Mouse (Mus musculus) heart, embryonic 10.5 days (tissue): ENCODE results near the gene Ephb1. TPM values are rescaled to one million over a fixed set of nuclear protein-coding genes. Genes with fewer than 3 reads are reported as not detected.

ENCODE experiments used
- DNase-seq: peaks from one replicate; pipeline ENCODE4 v3.0.0-alpha.2; 2017; ENCODE audit warnings: low spot score
- H3K27ac ChIP-seq: fragments of 300-500 bp; sonication (generic); 2 replicates; pipeline ENCODE4 v1.5.1; 2016; ENCODE audit warnings: mild to moderate bottlenecking
- H3K27me3 ChIP-seq: fragments of 300-500 bp; sonication (generic); 2 replicates; pipeline ENCODE4 v1.6.1; 2016; ENCODE audit warnings: mild to moderate bottlenecking; ENCODE audit not compliant: poor library complexity, insufficient read depth, severe bottlenecking
- H3K36me3 ChIP-seq: fragments of 300-500 bp; sonication (generic); 2 replicates; pipeline ENCODE4 v1.6.1; 2016; ENCODE audit warnings: mild to moderate bottlenecking, moderate library complexity
- H3K4me1 ChIP-seq: fragments of 300-500 bp; sonication (generic); 2 replicates; pipeline ENCODE4 v1.6.1; 2016; ENCODE audit warnings: mild to moderate bottlenecking
- H3K4me3 ChIP-seq: fragments of 300-500 bp; sonication (generic); 2 replicates; pipeline ENCODE4 v1.5.1; 2016; ENCODE audit warnings: mild to moderate bottlenecking, moderate library complexity
- H3K9me3 ChIP-seq: fragments of 300-500 bp; sonication (generic); 2 replicates; pipeline ENCODE4 v1.6.1; 2016; ENCODE audit warnings: mild to moderate bottlenecking, moderate library complexity
- WGBS: fragments of 180-500 bp; shearing (Covaris S2); methylation state at CpG from one replicate; pipeline ENCODE4 v1.1.7; 2016; 5-methylcytosine and 5-hydroxymethylcytosine counted together
- polyA plus RNA-seq: library from polyadenylated mRNA; unstranded; fragments of >200 nt; fragmentation: Nextera tagmentation; extraction: Ambion mirVana; gene quantifications from 2 replicates; pipeline ENCODE4 v1.2.1, GENCODE M21; 2016

Ephb1 gene
- polyA plus RNA-seq, 1 experiment from 2014 or later, result 1.3 TPM

DNA sequence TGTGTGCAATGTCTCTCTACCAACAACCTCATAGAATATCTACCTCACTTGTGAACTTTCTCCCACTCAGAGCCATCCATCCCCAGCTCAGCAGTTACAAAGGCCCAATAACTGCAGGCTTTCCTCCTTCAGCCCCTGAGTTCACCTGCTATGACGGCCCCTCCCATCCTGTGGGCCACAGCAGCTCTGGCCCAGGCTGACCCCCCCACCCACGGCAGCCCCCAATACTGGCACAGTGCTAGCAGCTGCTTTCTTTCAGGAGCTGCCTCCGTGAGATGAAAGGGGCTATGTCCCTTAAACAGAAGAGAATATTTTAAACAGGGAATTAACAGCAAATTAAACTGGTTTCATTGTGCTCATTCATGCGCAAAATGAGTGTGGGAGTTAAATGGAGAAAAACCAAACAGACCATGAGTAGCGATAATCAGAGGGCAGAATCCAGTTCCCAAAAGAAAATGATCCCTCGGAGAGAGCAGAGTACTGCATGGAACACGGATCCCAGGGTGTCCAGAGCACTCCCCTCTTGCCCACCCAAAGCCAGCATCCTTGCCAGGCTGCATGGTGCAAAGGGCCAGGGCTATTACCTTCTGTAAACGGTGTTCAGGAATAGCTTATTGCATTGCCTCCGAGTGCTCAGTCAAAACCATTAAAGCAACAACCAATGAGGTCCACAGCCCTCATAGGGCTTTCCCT lies 105.2 kb downstream of the Ephb1 start:
- Histone ChIP-seq H3K4me1 (peaks cover 8% of the 10 kb centered on the region; the same call in 1 of the 2 replicates), H3K36me3 (no peaks in the 10 kb centered on the region), H3K4me3 (no peak overlapping the region), H3K27me3 (peaks cover 69% of the 10 kb centered on the region), H3K9me3 (no peaks in the 10 kb centered on the region), H3K27ac (no peak overlapping the region)
- 42% methylated on average over 9 of the region's 9 CpGs for WGBS
- no peak for DNase-seq

DNA sequence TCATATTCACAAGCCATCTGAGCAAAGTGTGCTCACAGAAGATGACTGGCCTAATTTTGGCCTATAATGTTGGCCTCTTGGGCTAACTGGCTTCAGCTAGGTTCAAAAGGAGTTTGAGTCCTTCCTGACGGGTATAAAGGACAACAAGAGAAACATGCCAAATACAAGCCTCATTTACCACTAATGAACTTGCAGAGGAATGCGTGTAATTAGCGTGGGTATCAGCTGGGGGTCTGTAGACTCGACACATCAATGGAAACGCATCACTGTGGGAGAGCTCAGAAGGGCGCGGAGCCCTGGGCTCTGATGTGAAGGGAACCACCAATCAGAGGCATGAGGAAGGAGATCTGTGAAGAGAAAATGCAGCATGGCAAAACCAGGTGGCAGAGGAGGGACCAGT lies 108.9 kb downstream of the Ephb1 start:
- no peaks in the 10 kb centered on the region for H3K9me3 ChIP-seq
- H3K4me3 ChIP-seq, result no peak overlapping the region
- 72% methylated on average over 7 of the region's 7 CpGs for WGBS
- no peaks in the 10 kb centered on the region for H3K36me3 ChIP-seq
- peaks cover 8% of the 10 kb centered on the region; the same call in 1 of the 2 replicates for H3K4me1 ChIP-seq
- DNase-seq, result no peak
- H3K27me3 ChIP-seq, result peaks cover 84% of the 10 kb centered on the region
- H3K27ac ChIP-seq, result no peak overlapping the region

DNA sequence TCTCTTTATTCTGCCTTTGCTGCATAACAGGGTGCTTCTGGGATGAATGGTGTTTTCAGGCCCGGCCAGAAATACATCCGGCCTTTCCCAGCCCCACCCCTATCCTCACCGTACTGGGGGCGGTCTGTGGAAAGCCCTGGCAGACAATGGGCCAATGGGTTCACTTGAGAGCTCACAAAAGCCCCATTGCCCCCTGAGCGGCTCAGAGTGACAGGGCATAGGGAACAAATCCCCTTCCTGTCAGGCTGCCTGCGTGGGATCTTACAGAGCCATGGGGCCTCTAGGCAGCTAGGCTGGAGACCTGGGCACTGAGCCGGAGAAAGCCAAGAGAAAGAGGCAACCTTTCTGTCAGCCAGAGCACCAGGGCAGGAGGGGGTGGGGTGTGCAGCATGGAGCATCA lies 111.2 kb downstream of the Ephb1 start:
- peaks cover 3% of the 10 kb centered on the region; the same call in 1 of the 2 replicates for H3K4me1 ChIP-seq
- H3K27me3 ChIP-seq, result peaks cover 71% of the 10 kb centered on the region
- no peak overlapping the region for H3K27ac ChIP-seq
- H3K4me3 ChIP-seq, result no peak overlapping the region
- WGBS, result 39% methylated on average over 7 of the region's 7 CpGs
- no peaks in the 10 kb centered on the region for H3K36me3 ChIP-seq
- H3K9me3 ChIP-seq, result no peaks in the 10 kb centered on the region
- no peak for DNase-seq

DNA sequence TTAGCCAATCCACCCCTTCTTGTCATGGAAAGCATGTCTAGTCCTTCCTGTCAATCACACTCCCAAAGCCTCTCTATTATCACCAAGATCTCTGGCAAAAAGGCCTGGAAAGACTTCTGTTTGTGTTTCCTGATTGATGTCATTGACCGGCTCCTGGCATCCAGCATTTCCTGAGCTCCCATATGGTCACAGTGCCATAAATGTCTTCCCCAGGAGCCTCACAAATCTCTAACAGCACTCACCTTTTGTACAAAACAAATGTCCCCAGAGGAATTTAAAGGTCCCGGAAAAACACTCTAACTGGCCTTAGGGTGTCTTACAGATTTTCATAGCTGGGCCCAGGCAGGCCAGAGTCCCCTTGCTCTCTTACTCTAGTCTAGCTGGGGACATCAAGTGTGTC lies 112.9 kb downstream of the Ephb1 start:
- Histone ChIP-seq H3K4me3 (no peak overlapping the region), H3K4me1 (no peaks in the 10 kb centered on the region), H3K27ac (no peak overlapping the region), H3K9me3 (no peaks in the 10 kb centered on the region), H3K27me3 (peaks cover 62% of the 10 kb centered on the region), H3K36me3 (no peaks in the 10 kb centered on the region)
- DNase-seq, result no peak
- 79% methylated on average over 2 of the region's 2 CpGs for WGBS

DNA sequence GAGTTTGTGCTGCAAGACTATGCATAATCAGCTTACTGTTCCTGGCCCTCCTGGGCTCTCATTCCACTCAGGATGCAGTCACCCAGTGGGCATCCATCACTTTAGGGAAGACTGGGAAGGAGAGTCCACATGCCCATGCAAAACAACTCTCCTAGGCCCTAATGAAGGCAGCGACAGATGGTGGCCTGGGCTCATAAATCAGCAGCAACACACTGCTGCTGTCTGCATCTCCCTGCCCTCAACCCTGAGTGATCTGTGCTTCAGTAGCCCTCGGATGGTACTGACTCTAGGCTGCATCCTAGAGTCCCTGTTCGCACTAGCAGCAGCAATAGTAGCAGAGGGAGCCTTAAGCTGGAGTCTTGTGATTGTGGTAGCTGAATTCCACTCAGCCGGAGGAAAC lies 114.3 kb downstream of the Ephb1 start:
- Histone ChIP-seq H3K9me3 (no peaks in the 10 kb centered on the region), H3K27ac (no peak overlapping the region), H3K4me3 (no peak overlapping the region), H3K27me3 (peaks cover 56% of the 10 kb centered on the region), H3K36me3 (no peaks in the 10 kb centered on the region), H3K4me1 (no peaks in the 10 kb centered on the region)
- DNase-seq, result no peak
- WGBS, result 78% methylated on average over 4 of the region's 4 CpGs

DNA sequence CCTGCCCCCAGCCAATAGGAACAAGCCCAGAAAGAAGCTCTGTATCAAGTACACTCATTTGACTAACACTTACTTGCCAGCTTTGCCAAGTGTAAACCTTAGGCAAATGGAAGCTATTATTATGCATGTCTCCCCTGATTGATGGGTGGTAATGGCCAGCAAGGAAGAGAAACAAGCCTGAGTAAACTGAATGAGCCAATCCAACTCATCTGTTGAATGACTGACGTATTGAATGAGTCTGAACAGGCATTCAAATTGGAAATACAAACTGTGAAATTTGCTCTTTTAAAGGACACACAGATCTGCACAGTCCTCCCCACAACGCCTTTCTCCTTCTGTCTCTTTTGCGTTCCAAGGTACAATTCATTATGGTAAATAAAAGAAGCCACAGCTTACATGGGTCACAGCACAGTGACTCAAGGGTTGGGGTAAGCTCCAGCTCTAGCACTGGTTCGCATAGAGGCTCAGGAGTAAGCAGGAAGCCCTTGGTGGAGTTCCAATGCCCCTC lies 119.0 kb downstream of the Ephb1 start:
- H3K27me3 ChIP-seq, result peaks cover 21% of the 10 kb centered on the region; the same call in 1 of the 2 replicates
- H3K4me1 ChIP-seq, result no peaks in the 10 kb centered on the region
- no peak overlapping the region for H3K4me3 ChIP-seq
- H3K36me3 ChIP-seq, result no peaks in the 10 kb centered on the region
- H3K27ac ChIP-seq, result no peak overlapping the region
- H3K9me3 ChIP-seq, result no peaks in the 10 kb centered on the region
- WGBS, result 70% methylated on average over 4 of the region's 4 CpGs
- no peak for DNase-seq

DNA sequence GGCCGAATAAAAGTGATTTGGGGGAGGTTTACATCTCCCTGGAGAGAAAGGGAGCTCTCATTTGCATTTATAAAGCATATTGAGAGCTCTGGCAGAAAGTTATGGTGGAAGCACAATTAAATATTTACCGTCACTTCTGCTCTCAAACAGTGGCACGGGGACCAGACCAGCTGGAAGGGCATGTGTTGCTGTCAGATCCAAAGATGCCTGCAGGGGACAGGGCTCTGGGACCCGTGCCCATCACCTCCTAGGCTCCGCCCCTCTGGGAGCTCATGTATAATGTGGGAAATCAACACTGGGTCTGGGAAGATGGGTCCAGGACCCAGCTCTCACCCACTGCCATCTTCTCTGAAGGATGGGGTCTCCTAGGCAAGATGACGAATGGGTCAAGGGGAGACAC lies 123.2 kb downstream of the Ephb1 start:
- Histone ChIP-seq H3K4me1 (no peaks in the 10 kb centered on the region), H3K9me3 (no peaks in the 10 kb centered on the region), H3K27ac (no peak overlapping the region), H3K4me3 (no peak overlapping the region), H3K27me3 (peaks cover 14% of the 10 kb centered on the region; the same call in 1 of the 2 replicates), H3K36me3 (no peaks in the 10 kb centered on the region)
- DNase-seq, result no peak
- 73% methylated on average over 6 of the region's 6 CpGs for WGBS

DNA sequence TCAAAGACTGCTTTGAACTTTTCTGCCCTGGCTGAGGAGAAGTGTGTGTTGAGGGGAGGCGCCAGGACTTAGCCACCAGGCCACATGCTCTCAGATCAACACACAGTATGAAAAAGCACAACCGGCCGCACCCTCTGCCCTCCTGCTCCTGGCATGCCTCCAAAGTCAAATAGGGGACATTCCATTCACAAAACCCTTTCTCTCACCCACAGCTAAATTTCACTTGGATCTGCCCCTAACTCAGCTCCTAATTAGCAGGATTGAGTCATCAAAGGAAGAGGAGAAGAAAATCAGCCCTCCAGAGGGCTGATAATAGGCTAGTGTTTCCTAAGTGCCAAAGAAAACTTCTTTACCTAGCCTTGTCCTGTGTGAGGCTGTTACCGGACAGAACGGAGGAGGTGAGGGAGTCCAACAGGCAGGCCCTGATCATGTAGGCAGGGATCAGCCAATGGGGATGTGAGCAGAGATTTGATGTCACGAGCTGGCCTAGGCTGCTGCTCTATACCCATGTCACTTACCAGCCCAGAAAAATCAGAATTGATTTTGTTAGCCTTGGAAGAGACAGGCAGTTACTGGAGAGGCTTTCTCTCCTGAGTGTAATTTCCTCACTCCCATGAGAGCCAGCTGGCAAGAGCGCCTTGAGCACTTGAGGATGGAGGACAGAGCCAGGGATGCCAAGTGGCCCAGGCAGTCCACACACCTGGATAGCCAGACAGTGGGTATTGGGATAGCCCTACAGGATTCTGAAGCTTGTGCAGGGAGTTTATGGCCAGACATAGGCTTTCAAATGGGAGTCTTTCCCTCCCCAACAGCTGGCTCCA lies 137.5 kb downstream of the Ephb1 start:
- Histone ChIP-seq H3K9me3 (no peaks in the 10 kb centered on the region), H3K4me1 (no peaks in the 10 kb centered on the region; the same call in 1 of the 2 replicates), H3K27me3 (no peaks in the 10 kb centered on the region), H3K4me3 (no peak overlapping the region), H3K36me3 (no peaks in the 10 kb centered on the region), H3K27ac (no peak overlapping the region)
- 53% methylated on average over 7 of the region's 7 CpGs for WGBS
- DNase-seq, result no peak

DNA sequence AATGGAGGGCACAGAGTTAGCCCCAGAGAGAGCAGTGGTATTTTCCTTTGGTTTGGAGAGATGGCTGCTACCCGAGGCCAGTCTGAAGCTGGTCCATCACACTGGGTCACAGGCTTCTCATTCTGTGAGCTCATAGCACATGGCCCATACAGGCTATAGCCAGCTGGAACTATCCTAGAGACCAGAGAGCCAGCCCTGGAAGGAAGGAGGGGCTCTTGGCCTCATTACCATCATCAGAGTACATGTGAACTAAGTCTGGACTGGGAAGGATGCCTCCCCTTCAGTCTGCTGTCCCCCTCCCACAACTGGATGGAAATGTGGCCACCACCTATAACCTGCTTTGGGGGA lies 142.5 kb downstream of the Ephb1 start:
- Histone ChIP-seq H3K9me3 (no peaks in the 10 kb centered on the region), H3K4me1 (no peaks in the 10 kb centered on the region; the same call in 1 of the 2 replicates), H3K4me3 (no peak overlapping the region), H3K27me3 (peaks cover 23% of the 10 kb centered on the region; the same call in 1 of the 2 replicates), H3K27ac (no peak overlapping the region), H3K36me3 (no peaks in the 10 kb centered on the region)
- DNase-seq, result no peak
- WGBS, result 30% methylated on average over 1 of the region's 1 CpGs

DNA sequence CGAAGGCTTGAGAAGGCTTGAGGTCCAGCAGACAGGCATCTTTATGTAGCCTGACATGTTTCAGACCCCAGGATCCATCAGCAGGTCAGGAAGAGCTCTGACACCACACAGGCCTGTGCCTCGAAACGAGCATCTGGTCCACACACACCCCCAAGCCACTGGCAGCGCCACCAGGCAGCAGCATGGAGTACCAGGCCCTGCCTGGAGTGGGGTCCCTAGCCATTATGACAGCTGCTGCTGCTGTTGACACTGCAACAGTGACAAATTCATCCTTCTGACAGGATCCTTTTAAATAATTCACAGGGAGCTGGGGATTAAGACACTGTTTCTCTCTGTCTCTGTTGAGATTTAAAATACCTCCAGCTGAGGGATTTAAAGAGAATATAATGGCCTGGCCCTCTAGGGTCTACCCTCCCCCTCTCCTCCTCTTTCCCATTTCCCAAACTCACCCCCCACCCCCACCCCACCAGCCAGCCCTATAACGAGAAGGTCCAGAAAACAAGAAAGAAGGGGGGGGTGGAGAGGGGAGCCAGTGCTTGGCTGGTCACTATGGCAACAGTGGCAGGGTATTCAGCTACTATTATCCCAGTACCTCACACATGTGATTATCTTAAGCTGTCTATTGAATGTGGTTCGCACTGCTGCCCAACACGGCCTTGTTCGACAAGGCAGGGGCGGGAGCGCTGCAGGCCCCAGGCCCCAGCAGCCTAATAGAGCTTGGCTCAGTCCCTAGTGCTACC lies 143.0 kb downstream of the Ephb1 start:
- DNase-seq, result no peak
- no peaks in the 10 kb centered on the region; the same call in 1 of the 2 replicates for H3K4me1 ChIP-seq
- no peak overlapping the region for H3K27ac ChIP-seq
- H3K4me3 ChIP-seq, result no peak overlapping the region
- H3K9me3 ChIP-seq, result no peaks in the 10 kb centered on the region
- peaks cover 23% of the 10 kb centered on the region; the same call in 1 of the 2 replicates for H3K27me3 ChIP-seq
- no peaks in the 10 kb centered on the region for H3K36me3 ChIP-seq
- WGBS, result 29% methylated on average over 10 of the region's 10 CpGs

DNA sequence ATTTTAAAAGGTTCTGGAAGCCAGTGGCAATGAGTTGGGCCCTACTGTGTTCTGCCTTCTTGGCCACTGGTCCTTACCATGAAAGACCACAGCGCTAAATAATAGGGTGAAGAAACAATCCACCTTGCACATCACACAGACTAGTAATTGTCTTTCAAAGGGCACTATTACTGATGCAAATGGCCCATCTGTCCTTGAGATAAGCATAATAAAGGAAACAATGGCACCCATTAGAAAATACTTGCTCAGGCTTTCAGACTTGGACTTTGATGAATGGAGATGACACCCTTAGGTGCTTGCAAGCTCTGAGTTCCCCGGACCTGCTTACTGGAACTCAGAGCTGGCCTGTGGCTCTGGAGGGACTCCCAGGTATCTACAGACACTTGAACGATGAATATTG lies 149.0 kb downstream of the Ephb1 start:
- H3K4me1 ChIP-seq, result no peaks in the 10 kb centered on the region
- H3K4me3 ChIP-seq, result no peak overlapping the region
- H3K27ac ChIP-seq, result no peak overlapping the region
- WGBS, result 73% methylated on average over 3 of the region's 3 CpGs
- no peaks in the 10 kb centered on the region for H3K9me3 ChIP-seq
- no peaks in the 10 kb centered on the region for H3K36me3 ChIP-seq
- peaks cover 16% of the 10 kb centered on the region; the same call in 1 of the 2 replicates for H3K27me3 ChIP-seq
- DNase-seq, result no peak

DNA sequence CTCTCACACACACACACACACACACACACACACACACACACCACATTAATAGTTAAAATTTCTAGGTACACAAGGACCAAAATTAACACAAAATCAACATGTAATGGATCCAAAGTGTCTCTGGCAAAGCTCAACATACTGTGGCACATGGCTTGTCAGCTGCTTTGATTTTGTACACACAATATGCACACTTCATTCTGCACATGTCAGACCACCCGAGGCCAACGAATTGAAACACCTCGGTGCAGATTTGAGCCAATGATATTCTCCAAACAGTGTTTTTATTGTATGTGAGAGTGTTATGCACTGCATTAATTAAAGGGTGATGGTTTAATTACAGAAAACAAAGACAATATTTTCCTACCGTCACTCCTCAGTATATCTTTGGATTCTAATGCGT lies 152.6 kb downstream of the Ephb1 start:
- 85% methylated on average over 5 of the region's 5 CpGs for WGBS
- H3K36me3 ChIP-seq, result no peaks in the 10 kb centered on the region
- no peak for DNase-seq
- H3K27me3 ChIP-seq, result peaks cover 3% of the 10 kb centered on the region; the same call in 1 of the 2 replicates
- H3K4me1 ChIP-seq, result no peaks in the 10 kb centered on the region
- H3K9me3 ChIP-seq, result no peaks in the 10 kb centered on the region
- H3K27ac ChIP-seq, result no peak overlapping the region
- H3K4me3 ChIP-seq, result no peak overlapping the region
